Mouse (Mus musculus): ENCODE results near the gene Myh6. TPM values are rescaled to one million over a fixed set of nuclear protein-coding genes. Genes with fewer than 3 reads are reported as not detected.
"Not testable (repeated sequence)": the region's sequence is repeated elsewhere in the genome, so short reads cannot be mapped to it uniquely, and the experiment has no call there.

Myh6 gene
- polyA plus RNA-seq, 1 experiment from 2014 or later, result 0.18 TPM

GRCm38 (mm10) chr14:54968344-54968743 lies 1.6 kb upstream of the Myh6 start:
- in situ Hi-C loops (cut with MboI; ENCODE audit: low pct_unique_long_range_greater_than_20kb), result no loop called here
- H3K27me3 ChIP-seq, result peaks cover 18% of the 10 kb centered on the region
- ChIA-PET POLR2A (no interaction called here), CTCF (no interaction called here)
- DNase-seq (ENCODE audit: low read depth, low spot score), result no peak
- no peak for TF ChIP-seq CTCF (IDR thresholded peaks at IDR 0.05)
- ATAC-seq, result no peak

- POLR2A ChIA-PET, result no interaction called here
- CTCF ChIA-PET, result no interaction called here
- ATAC-seq, result no peak
- TF ChIP-seq CTCF (IDR thresholded peaks at IDR 0.05), result no peak
- no peak for DNase-seq (ENCODE audit: low read depth, low spot score)
- in situ Hi-C loops (cut with MboI; ENCODE audit: low pct_unique_long_range_greater_than_20kb), result no loop called here
- peaks cover 18% of the 10 kb centered on the region for H3K27me3 ChIP-seq
Measured at GRCm38 (mm10) chr14:54967874-54968273, 1.1 kb upstream of the Myh6 start.

- ATAC-seq (no peak), DNase-seq (ENCODE audit: low read depth, low spot score) (no peak)
- ChIA-PET CTCF (no interaction called here), POLR2A (no interaction called here)
- TF ChIP-seq CTCF (IDR thresholded peaks at IDR 0.05), result no peak
- H3K27me3 ChIP-seq, result peaks cover 18% of the 10 kb centered on the region
- in situ Hi-C loops (cut with MboI; ENCODE audit: low pct_unique_long_range_greater_than_20kb), result no loop called here
Measured at GRCm38 (mm10) chr14:54965631-54966030, 1.1 kb downstream of the Myh6 start.

- peaks cover 18% of the 10 kb centered on the region for H3K27me3 ChIP-seq
- ChIA-PET CTCF (no interaction called here), POLR2A (no interaction called here)
- ATAC-seq, result no peak
- in situ Hi-C loops (cut with MboI; ENCODE audit: low pct_unique_long_range_greater_than_20kb), result no loop called here
- no peak for TF ChIP-seq CTCF (IDR thresholded peaks at IDR 0.05)
- DNase-seq (ENCODE audit: low read depth, low spot score), result no peak
Measured at GRCm38 (mm10) chr14:54965044-54965443, 1.7 kb downstream of the Myh6 start.

GRCm38 (mm10) chr14:54963727-54964126 lies 3.0 kb downstream of the Myh6 start:
- H3K27me3 ChIP-seq, result peaks cover 18% of the 10 kb centered on the region
- POLR2A ChIA-PET, result no interaction called here
- in situ Hi-C loops (cut with MboI; ENCODE audit: low pct_unique_long_range_greater_than_20kb), result no loop called here

GRCm38 (mm10) chr14:54962714-54963113 lies 4.0 kb downstream of the Myh6 start:
- in situ Hi-C loops (cut with MboI; ENCODE audit: low pct_unique_long_range_greater_than_20kb), result no loop called here
- ChIA-PET POLR2A (no interaction called here), CTCF (no interaction called here)
- TF ChIP-seq CTCF (IDR thresholded peaks at IDR 0.05), result no peak
- H3K27me3 ChIP-seq, result peaks cover 18% of the 10 kb centered on the region
- DNase-seq (ENCODE audit: low read depth, low spot score) (no peak), ATAC-seq (no peak)

More at GRCm38 (mm10) chr14:54963727-54964126, 3.0 kb downstream of the Myh6 start:
- CTCF ChIA-PET, result no interaction called here
- TF ChIP-seq CTCF (IDR thresholded peaks at IDR 0.05), result no peak
- ATAC-seq (no peak), DNase-seq (ENCODE audit: low read depth, low spot score) (no peak)

GRCm38 (mm10) chr14:54961487-54961886 lies 5.2 kb downstream of the Myh6 start:
- no peak for TF ChIP-seq CTCF (IDR thresholded peaks at IDR 0.05)
- POLR2A ChIA-PET, result no interaction called here
- CTCF ChIA-PET, result no interaction called here
- ATAC-seq, result no peak
- in situ Hi-C loops (cut with MboI; ENCODE audit: low pct_unique_long_range_greater_than_20kb), result no loop called here
- DNase-seq (ENCODE audit: low read depth, low spot score), result no peak
- peaks cover 16% of the 10 kb centered on the region for H3K27me3 ChIP-seq

GRCm38 (mm10) chr14:54960769-54961168 lies 6.0 kb downstream of the Myh6 start:
- POLR2A ChIA-PET, result no interaction called here

GRCm38 (mm10) chr14:54959853-54960613 lies 6.7 kb downstream of the Myh6 start:
- H3K27me3 ChIP-seq; DNase-seq (ENCODE audit: low read depth, low spot score); POLR2A ChIA-PET; CTCF ChIA-PET; ATAC-seq; in situ Hi-C loops (cut with MboI; ENCODE audit: low pct_unique_long_range_greater_than_20kb): not testable (repeated sequence)

More at GRCm38 (mm10) chr14:54960769-54961168, 6.0 kb downstream of the Myh6 start:
- CTCF ChIA-PET, result no interaction called here
- peaks cover 12% of the 10 kb centered on the region for H3K27me3 ChIP-seq
- no peak for DNase-seq (ENCODE audit: low read depth, low spot score)
- no peak for TF ChIP-seq CTCF (IDR thresholded peaks at IDR 0.05)
- in situ Hi-C loops (cut with MboI; ENCODE audit: low pct_unique_long_range_greater_than_20kb), result no loop called here
- ATAC-seq, result no peak

GRCm38 (mm10) chr14:54959197-54959596 lies 7.5 kb downstream of the Myh6 start:
- peaks cover 4% of the 10 kb centered on the region for H3K27me3 ChIP-seq
- CTCF ChIA-PET, result interaction anchor here (1.2 kb wide), 1 partner anchor 13 kb away, joined by 3 read pairs; no protein-coding TSS in a partner anchor
- in situ Hi-C loops (cut with MboI; ENCODE audit: low pct_unique_long_range_greater_than_20kb), result no loop called here
- TF ChIP-seq CTCF (IDR thresholded peaks at IDR 0.05), result no peak
- ATAC-seq (no peak), DNase-seq (ENCODE audit: low read depth, low spot score) (no peak)
- POLR2A ChIA-PET, result no interaction called here

- ChIA-PET POLR2A (no interaction called here), CTCF (interaction anchor here (1.2 kb wide), 1 partner anchor 13 kb away, joined by 3 read pairs; no protein-coding TSS in a partner anchor)
- in situ Hi-C loops (cut with MboI; ENCODE audit: low pct_unique_long_range_greater_than_20kb), result no loop called here
- ATAC-seq, result no peak
- peaks cover 3% of the 10 kb centered on the region for H3K27me3 ChIP-seq
- no peak for TF ChIP-seq CTCF (IDR thresholded peaks at IDR 0.05)
- no peak for DNase-seq (ENCODE audit: low read depth, low spot score)
Measured at GRCm38 (mm10) chr14:54958503-54958902, 8.2 kb downstream of the Myh6 start.

GRCm38 (mm10) chr14:54956533-54956932 lies 10.2 kb downstream of the Myh6 start:
- TF ChIP-seq CTCF (IDR thresholded peaks at IDR 0.05), result no peak
- ATAC-seq (no peak), DNase-seq (ENCODE audit: low read depth, low spot score) (no peak)
- in situ Hi-C loops (cut with MboI; ENCODE audit: low pct_unique_long_range_greater_than_20kb), result no loop called here
- POLR2A ChIA-PET, result no interaction called here
- peaks cover 12% of the 10 kb centered on the region for H3K27me3 ChIP-seq
- CTCF ChIA-PET, result no interaction called here
